Mouse (Mus musculus) megakaryocyte, embryonic 14.5 days (primary cell): ENCODE measurements at regions not wholly inside any gene's neighbourhood (a gene's known extent, or its start where the extent isn't known, plus 50 kb on each side); places are given as distances from the start of the nearest gene placed in this dataset.

Experiments
- FLI1 ChIP-seq: IDR thresholded peaks from 2 replicates; pipeline ENCODE4 v1.6.1; 2012; ENCODE audit warnings: low read length, inconsistent platforms, mixed read lengths
- GATA1 ChIP-seq: IDR thresholded peaks from 3 replicates; pipeline ENCODE4 v1.6.1; 2012; ENCODE audit warnings: mixed read lengths, low read length, inconsistent platforms, borderline replicate concordance

DNA sequence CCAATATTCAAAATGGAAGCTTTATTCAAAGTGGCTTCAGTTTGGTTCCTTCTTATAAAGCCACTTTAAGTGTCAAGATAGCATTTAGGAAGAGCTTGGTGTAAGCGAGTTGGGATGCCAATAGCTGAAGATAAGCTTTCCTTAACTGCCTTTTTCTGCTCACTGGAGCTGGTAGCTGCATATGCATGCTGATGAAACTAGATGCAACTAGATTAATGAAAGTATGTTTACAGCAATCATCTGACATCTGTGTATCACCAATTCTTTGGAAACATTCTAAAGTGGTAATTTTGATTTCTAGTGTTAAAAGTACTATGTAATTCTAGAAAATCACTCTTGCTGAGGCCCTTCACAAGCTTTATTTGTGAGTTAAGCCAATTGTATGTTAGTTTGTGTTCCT is 1172.5 kb downstream of the 9330182O14Rik start:
- TF ChIP-seq FLI1 (no peak), GATA1 (no peak)
